Comparison of ENCODE assay signal across 12 mouse cellular contexts in genomic region chr3:57504756-57505155, GRCm38 (mm10).
DNase-seq lines count a peak whose midpoint lies in the region; ATAC-seq lines count a peak whose summit lies in the region.
"Had no signal": no experiment of that assay in that cellular context is flagged by ENCODE, and none has a peak within 500 bp of the region (broad histone marks: within the 10 kb centered on the region; RNA-seq: fewer than 3 reads in every experiment).

No protein-coding gene starts in this region.

- peak; percentile 13 to 36 for DNase-seq in frontal cortex, postnatal 36 days (ENCODE audit: low spot score in 2 of 2)
- no peak for DNase-seq in frontal cortex, postnatal 25 days (ENCODE audit: low spot score in 2 of 2)
- peak; percentile 45 for DNase-seq in right cerebral cortex, adult 18-20 months
- DNase-seq in right cerebral cortex, postnatal 14 days: no peak
- peak; percentile 32 to 36 for DNase-seq in heart, postnatal 36 days
- DNase-seq in skeletal muscle tissue, adult 2 months (ENCODE audit: low read depth, low spot score): peak; percentile 51
- no peak for DNase-seq in thymus, adult 18-20 months
- DNase-seq: liver had no signal

- no peaks in the 10 kb centered on the region for H3K9me3 ChIP-seq in hindbrain, embryonic 16.5 days (ENCODE audit: control insufficient read depth, low read length)
- H3K9me3 ChIP-seq: forebrain, embryonic 15.5 days; midbrain, embryonic 10.5 days had no signal

- no peak overlapping the region for H3K4me3 ChIP-seq in hindbrain, embryonic 16.5 days (ENCODE audit: low read length)
- H3K4me3 ChIP-seq: forebrain, embryonic 15.5 days; midbrain, embryonic 10.5 days had no signal

- H3K4me2 ChIP-seq in hindbrain, embryonic 16.5 days (ENCODE audit: low read length): no peak overlapping the region
- H3K4me2 ChIP-seq: forebrain, embryonic 15.5 days had no signal

- H3K27me3 ChIP-seq in hindbrain, embryonic 16.5 days (replicated peaks; ENCODE audit: control insufficient read depth, insufficient read depth, low read length): no peaks in the 10 kb centered on the region
- H3K27me3 ChIP-seq: forebrain, embryonic 15.5 days had no signal

- H3K4me1 ChIP-seq in hindbrain, embryonic 16.5 days (ENCODE audit: control insufficient read depth, insufficient read depth, low read depth, low read length): no peaks in the 10 kb centered on the region
- H3K4me1 ChIP-seq: forebrain, embryonic 15.5 days had no signal

- no peak for ATAC-seq in hindbrain, embryonic 16.5 days
- ATAC-seq: activated CD4-positive, CD25-positive, alpha-beta regulatory T cell, adult 4 months; forebrain, embryonic 15.5 days had no signal

- H3K9ac ChIP-seq in hindbrain, embryonic 16.5 days (ENCODE audit: low read depth, low read length): no peak overlapping the region
- H3K9ac ChIP-seq: forebrain, embryonic 15.5 days had no signal

- intact Hi-C loops in heart, postnatal 36 days (cut with DNase I): loop anchor here (5.0 kb wide), 1 partner anchor 38 kb away; no protein-coding TSS in a partner anchor

- no peaks in the 10 kb centered on the region for H3K36me3 ChIP-seq in hindbrain, embryonic 16.5 days (ENCODE audit: control insufficient read depth, insufficient read depth, low read length)
- H3K36me3 ChIP-seq: forebrain, embryonic 15.5 days had no signal

- 85% methylated on average over 2 of the region's 2 CpGs for WGBS in hindbrain, embryonic 16.5 days

- no peak overlapping the region for H3K27ac ChIP-seq in hindbrain, embryonic 16.5 days (ENCODE audit: low read depth, low read length)
- H3K27ac ChIP-seq: forebrain, embryonic 15.5 days; midbrain, embryonic 10.5 days had no signal

Comparison
In these comparisons a context has a peak if more than half of its experiments do, and no peak if none do; other contexts are left out.
1. DNase-seq: peak in frontal cortex, postnatal 36 days (2 of 2), right cerebral cortex, adult 18-20 months (single experiment), heart, postnatal 36 days (2 of 2) and skeletal muscle tissue, adult 2 months (single experiment); none in frontal cortex, postnatal 25 days (0 of 2), right cerebral cortex, postnatal 14 days (single experiment) and thymus, adult 18-20 months (0 of 2).